Mouse (Mus musculus) embryonic facial prominence, embryonic 15.5 days (tissue): ENCODE data around the gene Ankrd44. TPM values are rescaled to one million over a fixed set of nuclear protein-coding genes. Genes with fewer than 3 reads are reported as not detected.

ENCODE experiments used
- ATAC-seq: fragments of 200-750 bp; cut with Nextera tagmentation; 2 replicates; pipeline ENCODE4 v1.8.0; 2017; ENCODE audit warnings: low read depth, moderate TSS enrichment; ENCODE audit not compliant: insufficient number of reproducible peaks, low FRiP score, low TSS enrichment
- H3K27ac ChIP-seq: fragments of 300-500 bp; sonication (generic); replicated peaks from 2 replicates; pipeline ENCODE4 v1.5.1; 2015; ENCODE audit warnings: mild to moderate bottlenecking, inconsistent platforms
- H3K27me3 ChIP-seq: fragments of 300-500 bp; sonication (generic); 2 replicates; pipeline ENCODE4 v1.6.1; 2015; ENCODE audit warnings: inconsistent platforms
- H3K36me3 ChIP-seq: fragments of 300-500 bp; sonication (generic); 2 replicates; pipeline ENCODE4 v1.6.1; 2015; ENCODE audit warnings: mild to moderate bottlenecking, inconsistent platforms
- H3K4me1 ChIP-seq: fragments of 300-500 bp; sonication (generic); 2 replicates; pipeline ENCODE4 v1.6.1; 2015; ENCODE audit warnings: inconsistent platforms
- H3K4me2 ChIP-seq: fragments of 300-500 bp; sonication (generic); replicated peaks from 2 replicates; pipeline ENCODE4 v1.6.1; 2015; ENCODE audit warnings: mild to moderate bottlenecking, inconsistent platforms
- H3K4me3 ChIP-seq: fragments of 300-500 bp; sonication (generic); replicated peaks from 2 replicates; pipeline ENCODE4 v1.5.1; 2015; ENCODE audit warnings: mild to moderate bottlenecking, inconsistent platforms
- H3K9ac ChIP-seq: fragments of 300-500 bp; sonication (generic); 2 replicates; pipeline ENCODE4 v1.6.1; 2015; ENCODE audit warnings: inconsistent platforms
- H3K9me3 ChIP-seq: fragments of 300-500 bp; sonication (generic); replicated peaks from 2 replicates; pipeline ENCODE4 v1.6.1; 2016; ENCODE audit warnings: inconsistent platforms
- WGBS: fragments of 180-500 bp; shearing (Covaris S2); methylation state at CpG from one replicate; pipeline ENCODE4 v1.1.7; 2015; 5-methylcytosine and 5-hydroxymethylcytosine counted together
- polyA plus RNA-seq: library from polyadenylated mRNA; unstranded; fragments of >200 nt; fragmentation: Nextera tagmentation; extraction: Ambion mirVana; gene quantifications from 2 replicates; pipeline ENCODE4 v1.2.1, GENCODE M21; 2015

The Ankrd44 gene
- polyA plus RNA-seq, 1 experiment from 2014 or later: 22.9 TPM

GRCm38 (mm10) chr1:54777104-54777503, 149.1 kb downstream of the Ankrd44 start:
- H3K4me3 ChIP-seq: no peak overlapping the region
- no peaks in the 10 kb centered on the region for H3K9me3 ChIP-seq
- no peak overlapping the region for H3K9ac ChIP-seq
- 79% methylated on average over 6 of the region's 6 CpGs for WGBS
- H3K4me2 ChIP-seq: no peak overlapping the region
- no peak for ATAC-seq
- no peaks in the 10 kb centered on the region for H3K4me1 ChIP-seq
- no peaks in the 10 kb centered on the region for H3K36me3 ChIP-seq
- H3K27me3 ChIP-seq: no peaks in the 10 kb centered on the region
- H3K27ac ChIP-seq: no peak overlapping the region

DNA sequence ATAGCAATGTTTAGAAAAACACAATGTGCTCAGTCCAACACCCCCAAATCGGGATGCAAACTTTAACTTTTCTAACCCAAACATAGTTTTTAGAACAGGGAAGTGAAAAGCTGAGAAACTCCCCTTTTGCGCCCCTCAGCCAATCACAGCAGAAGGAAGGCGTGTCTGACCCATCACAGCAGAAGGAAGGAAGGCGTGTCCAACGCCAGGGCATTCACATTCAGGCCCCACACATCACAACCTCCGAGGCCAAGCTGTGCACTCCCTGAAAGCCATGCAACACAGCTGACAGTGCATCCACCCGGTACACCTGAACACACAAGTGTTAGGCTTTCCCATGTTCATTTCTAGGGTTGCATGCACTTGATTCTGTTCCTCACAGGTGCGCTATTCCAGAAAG, 150.1 kb downstream of the Ankrd44 start:
- 55% methylated on average over 8 of the region's 8 CpGs for WGBS
- ATAC-seq: no peak
- Histone ChIP-seq H3K36me3 (no peaks in the 10 kb centered on the region; the same call in 1 of the 2 replicates), H3K9me3 (no peaks in the 10 kb centered on the region), H3K4me3 (no peak overlapping the region), H3K9ac (no peak overlapping the region), H3K4me1 (no peaks in the 10 kb centered on the region), H3K27me3 (no peaks in the 10 kb centered on the region), H3K4me2 (no peak overlapping the region), H3K27ac (no peak overlapping the region)

- Histone ChIP-seq H3K4me3 (no peak overlapping the region), H3K27ac (no peak overlapping the region), H3K36me3 (no peaks in the 10 kb centered on the region; the same call in 1 of the 2 replicates), H3K27me3 (no peaks in the 10 kb centered on the region), H3K4me1 (no peaks in the 10 kb centered on the region), H3K9ac (no peak overlapping the region), H3K9me3 (no peaks in the 10 kb centered on the region), H3K4me2 (no peak overlapping the region)
- no peak for ATAC-seq
- 87% methylated on average over 5 of the region's 5 CpGs for WGBS
Measured at GRCm38 (mm10) chr1:54772843-54773242, 153.3 kb downstream of the Ankrd44 start.

- Histone ChIP-seq H3K36me3 (no peaks in the 10 kb centered on the region; the same call in 1 of the 2 replicates), H3K9ac (no peak overlapping the region), H3K4me3 (no peak overlapping the region), H3K4me2 (no peak overlapping the region), H3K27ac (no peak overlapping the region), H3K27me3 (no peaks in the 10 kb centered on the region), H3K4me1 (no peaks in the 10 kb centered on the region), H3K9me3 (no peaks in the 10 kb centered on the region)
- no peak for ATAC-seq
- 89% methylated on average over 3 of the region's 3 CpGs for WGBS
Measured at GRCm38 (mm10) chr1:54771471-54771870, 154.7 kb downstream of the Ankrd44 start.

DNA sequence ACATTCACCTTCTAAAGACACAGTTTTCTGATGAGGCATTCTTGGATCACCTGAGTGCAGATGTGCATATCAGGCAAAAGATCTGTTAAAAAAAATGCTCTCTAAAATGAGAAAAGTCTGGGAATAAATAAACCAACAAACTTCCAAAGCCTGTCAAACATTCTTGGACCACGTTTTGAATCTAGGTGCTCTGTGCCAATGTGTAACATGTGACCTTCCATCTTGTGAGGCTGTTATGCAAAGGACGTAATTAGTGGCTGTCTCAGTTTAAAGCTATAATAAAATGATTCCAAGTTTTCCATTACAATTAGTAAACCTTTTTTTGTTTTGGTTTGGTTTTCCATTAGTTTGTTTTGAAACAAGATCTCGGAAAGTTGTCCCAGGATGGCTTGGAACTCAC, 159.0 kb downstream of the Ankrd44 start:
- no peaks in the 10 kb centered on the region for H3K9me3 ChIP-seq
- no peak for ATAC-seq
- H3K4me1 ChIP-seq: no peaks in the 10 kb centered on the region
- WGBS: 47% methylated on average over 3 of the region's 3 CpGs
- no peak overlapping the region for H3K27ac ChIP-seq
- H3K4me2 ChIP-seq: no peak overlapping the region
- H3K4me3 ChIP-seq: no peak overlapping the region
- no peak overlapping the region for H3K9ac ChIP-seq
- peaks cover 2% of the 10 kb centered on the region for H3K36me3 ChIP-seq
- no peaks in the 10 kb centered on the region for H3K27me3 ChIP-seq

GRCm38 (mm10) chr1:54765632-54766238, 160.5 kb downstream of the Ankrd44 start:
- no peak overlapping the region for H3K27ac ChIP-seq
- no peak overlapping the region for H3K9ac ChIP-seq
- 85% methylated on average over 2 of the region's 2 CpGs for WGBS
- H3K4me2 ChIP-seq: no peak overlapping the region
- H3K36me3 ChIP-seq: peaks cover 8% of the 10 kb centered on the region
- no peak for ATAC-seq
- H3K4me3 ChIP-seq: no peak overlapping the region
- H3K4me1 ChIP-seq: no peaks in the 10 kb centered on the region
- H3K27me3 ChIP-seq: no peaks in the 10 kb centered on the region
- no peaks in the 10 kb centered on the region for H3K9me3 ChIP-seq

- no peaks in the 10 kb centered on the region for H3K27me3 ChIP-seq
- no peak overlapping the region for H3K4me3 ChIP-seq
- no peaks in the 10 kb centered on the region for H3K9me3 ChIP-seq
- H3K27ac ChIP-seq: no peak overlapping the region
- no peak overlapping the region for H3K4me2 ChIP-seq
- no peaks in the 10 kb centered on the region for H3K4me1 ChIP-seq
- peaks cover 8% of the 10 kb centered on the region for H3K36me3 ChIP-seq
- WGBS: 81% methylated on average over 10 of the region's 10 CpGs
- ATAC-seq: no peak
- no peak overlapping the region for H3K9ac ChIP-seq
Measured at GRCm38 (mm10) chr1:54762216-54762807, 163.9 kb downstream of the Ankrd44 start.

DNA sequence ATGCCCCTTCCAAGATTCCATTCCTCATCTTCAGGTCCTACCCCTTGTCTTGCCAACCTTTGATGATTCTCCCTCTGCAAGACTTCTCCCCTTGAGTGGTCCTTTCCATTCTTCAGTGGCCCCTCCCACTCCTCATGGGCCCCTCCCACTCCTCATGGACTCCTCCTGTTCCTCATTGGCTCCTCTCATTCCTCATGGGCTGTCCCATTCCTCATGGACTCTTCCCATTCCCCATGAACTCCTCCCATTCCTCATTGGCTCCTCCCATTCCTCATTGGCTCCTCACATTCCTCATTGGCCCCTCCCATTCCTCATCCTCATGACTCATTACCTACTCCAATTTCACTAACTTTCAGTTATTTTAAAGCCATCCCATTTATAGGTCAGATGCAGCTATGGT, 166.3 kb downstream of the Ankrd44 start:
- Histone ChIP-seq H3K27me3 (no peaks in the 10 kb centered on the region), H3K27ac (no peak overlapping the region), H3K9me3 (no peaks in the 10 kb centered on the region), H3K36me3 (peaks cover 8% of the 10 kb centered on the region), H3K4me1 (no peaks in the 10 kb centered on the region), H3K9ac (no peak overlapping the region), H3K4me3 (no peak overlapping the region), H3K4me2 (no peak overlapping the region)
- ATAC-seq: no peak

GRCm38 (mm10) chr1:54757291-54757690, 168.9 kb downstream of the Ankrd44 start:
- Histone ChIP-seq H3K4me3 (no peak overlapping the region), H3K4me2 (no peak overlapping the region), H3K9me3 (no peaks in the 10 kb centered on the region), H3K4me1 (no peaks in the 10 kb centered on the region), H3K27me3 (no peaks in the 10 kb centered on the region), H3K27ac (no peak overlapping the region), H3K9ac (no peak overlapping the region), H3K36me3 (peaks cover 17% of the 10 kb centered on the region)
- whole genome bisulfite sequencing: 81% methylated on average over 3 of the region's 3 CpGs
- no peak for ATAC-seq

DNA sequence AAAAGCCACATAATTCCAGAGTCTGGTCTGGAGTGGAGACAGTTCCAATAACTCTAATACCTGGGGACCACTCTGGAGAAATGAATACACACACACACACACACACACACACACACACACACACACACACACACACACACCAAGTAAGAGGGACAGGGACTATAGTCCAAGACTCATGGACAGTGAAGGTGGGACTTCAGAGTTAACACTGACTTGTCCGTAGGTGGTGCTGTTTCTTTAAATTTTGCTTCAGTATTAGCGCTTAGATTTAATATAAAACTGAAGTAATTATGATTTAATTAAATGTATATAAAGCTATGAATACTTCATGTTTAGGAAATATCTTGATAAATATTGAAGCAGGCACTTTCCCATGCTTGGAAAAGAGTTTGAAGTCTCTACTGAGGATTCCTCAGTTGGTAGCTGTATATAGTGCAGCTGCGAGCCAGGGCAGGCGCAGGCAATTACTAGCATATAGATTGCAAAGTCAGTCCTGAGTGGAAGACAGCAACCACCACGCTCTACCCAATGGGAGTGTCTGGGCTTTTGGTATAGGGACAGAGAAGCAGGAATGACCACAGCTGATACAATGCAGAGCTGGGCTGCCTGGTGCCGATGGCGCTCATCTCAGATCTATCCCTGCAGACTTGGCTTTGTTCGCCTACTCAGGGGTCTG, 170.4 kb downstream of the Ankrd44 start:
- no peaks in the 10 kb centered on the region for H3K27me3 ChIP-seq
- 80% methylated on average over 8 of the region's 8 CpGs for WGBS
- H3K4me1 ChIP-seq: no peaks in the 10 kb centered on the region
- no peak overlapping the region for H3K4me3 ChIP-seq
- H3K27ac ChIP-seq: no peak overlapping the region
- H3K9ac ChIP-seq: no peak overlapping the region
- peaks cover 9% of the 10 kb centered on the region; the same call in 1 of the 2 replicates for H3K36me3 ChIP-seq
- no peak for ATAC-seq
- H3K9me3 ChIP-seq: no peaks in the 10 kb centered on the region
- no peak overlapping the region for H3K4me2 ChIP-seq

DNA sequence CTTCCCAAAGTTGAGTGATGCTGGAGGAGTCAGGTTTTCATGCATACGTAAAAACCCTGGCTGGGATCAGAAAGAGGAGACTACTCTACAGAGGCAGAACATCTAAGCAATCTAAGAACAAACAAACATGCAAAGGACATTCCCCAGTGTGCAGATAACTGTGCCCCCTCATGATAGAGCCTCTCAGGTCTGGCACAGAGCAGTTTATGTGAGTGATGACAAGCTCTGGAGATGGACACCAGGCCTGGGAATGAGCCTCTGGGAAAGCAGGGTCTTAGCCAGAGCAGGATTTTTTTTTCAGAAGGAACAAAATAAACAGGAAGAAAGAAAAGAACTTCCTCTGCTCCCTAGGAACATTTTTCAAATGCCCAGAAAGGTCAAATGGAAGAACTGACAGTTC, 176.2 kb downstream of the Ankrd44 start:
- H3K27ac ChIP-seq: no peak overlapping the region
- H3K9ac ChIP-seq: no peak overlapping the region
- H3K4me1 ChIP-seq: no peaks in the 10 kb centered on the region
- H3K27me3 ChIP-seq: no peaks in the 10 kb centered on the region
- no peak overlapping the region for H3K4me3 ChIP-seq
- H3K9me3 ChIP-seq: no peaks in the 10 kb centered on the region
- no peak for ATAC-seq
- H3K36me3 ChIP-seq: peaks cover 9% of the 10 kb centered on the region; the same call in 1 of the 2 replicates
- 71% methylated on average over 1 of the region's 1 CpGs for WGBS
- no peak overlapping the region for H3K4me2 ChIP-seq
